Mouse (Mus musculus): ENCODE measurements around the gene Atrn.
"Not testable (repeated sequence)": the region's sequence is repeated elsewhere in the genome, so short reads cannot be mapped to it uniquely, and the experiment has no call there.

The Atrn gene

DNA sequence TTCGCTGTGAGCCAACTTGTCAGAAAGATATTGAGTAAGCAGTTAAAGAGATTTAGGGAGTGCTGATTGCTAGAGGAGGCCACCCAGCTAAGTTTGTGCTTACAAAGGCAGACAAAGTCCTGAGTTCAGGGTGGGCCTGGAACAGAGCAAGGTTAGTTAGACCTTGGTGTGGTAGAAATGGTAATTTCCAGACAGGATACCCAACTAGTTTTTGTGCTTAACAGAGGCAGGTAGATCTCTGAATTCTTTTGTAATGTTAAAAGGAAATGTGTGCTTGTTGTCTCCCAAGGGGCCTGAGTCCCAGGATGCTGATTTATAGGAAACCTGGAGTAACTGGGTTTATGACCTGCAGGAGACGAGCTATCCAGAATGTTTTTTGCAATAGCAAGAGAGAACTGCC, 52.6 kb downstream of the Atrn start:
- no peak for DNase-seq (ENCODE audit: low read depth, low spot score)

- peak; percentile 56 for DNase-seq (ENCODE audit: low read depth, low spot score)
Observed at GRCm38 (mm10) chr2:130961851-130962250, 55.6 kb downstream of the Atrn start.

- DNase-seq (ENCODE audit: low read depth, low spot score) = no peak
Observed at GRCm38 (mm10) chr2:130965042-130965441, 58.7 kb downstream of the Atrn start.

DNA sequence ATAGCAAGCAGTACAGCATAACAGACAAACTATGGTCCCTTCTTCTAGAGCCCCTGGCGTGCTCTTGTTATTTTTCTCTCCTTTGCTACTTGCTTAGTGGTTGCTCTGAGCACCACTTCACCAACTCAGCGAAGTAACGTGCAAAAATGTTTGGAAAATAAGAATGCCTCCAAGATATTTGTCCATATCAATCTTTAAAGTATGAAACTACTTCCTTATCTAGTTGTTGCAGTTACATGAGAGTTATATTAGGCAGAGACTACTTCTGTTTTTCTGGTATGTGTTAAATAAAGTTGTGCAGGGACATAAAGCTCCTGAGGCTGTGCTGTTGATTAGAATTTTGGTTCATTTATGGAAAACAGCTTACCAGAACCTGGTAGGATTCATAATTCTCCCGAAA, 64.7 kb downstream of the Atrn start:
- no peak for DNase-seq (ENCODE audit: low read depth, low spot score)

DNA sequence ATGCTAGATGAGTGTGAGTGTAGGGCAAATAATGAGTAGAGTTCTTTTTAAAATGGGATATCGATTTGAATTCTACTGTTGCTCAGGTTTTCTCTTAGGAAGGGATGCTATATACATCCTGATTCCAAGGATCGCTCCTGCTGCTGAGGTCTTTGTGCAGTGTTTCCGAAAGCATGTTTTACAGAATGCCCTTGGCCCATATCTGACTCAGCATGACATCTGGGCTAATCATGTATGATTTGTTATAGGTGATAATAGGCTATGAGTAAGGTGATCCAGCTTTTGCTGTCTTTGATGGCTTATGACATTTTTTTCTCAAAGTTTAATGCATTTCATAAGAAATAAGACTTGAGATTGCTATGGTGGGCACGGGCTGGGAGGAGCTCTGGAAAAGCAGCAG, 66.1 kb downstream of the Atrn start:
- DNase-seq (ENCODE audit: low read depth, low spot score) = no peak

GRCm38 (mm10) chr2:130974928-130975327, 68.6 kb downstream of the Atrn start:
- no peak for DNase-seq (ENCODE audit: low read depth, low spot score)

- no peak for DNase-seq (ENCODE audit: low read depth, low spot score)
Observed at GRCm38 (mm10) chr2:130977589-130977988, 71.3 kb downstream of the Atrn start.

- DNase-seq (ENCODE audit: low read depth, low spot score) = no peak
Observed at GRCm38 (mm10) chr2:130978058-130978847, 72.0 kb downstream of the Atrn start.

DNA sequence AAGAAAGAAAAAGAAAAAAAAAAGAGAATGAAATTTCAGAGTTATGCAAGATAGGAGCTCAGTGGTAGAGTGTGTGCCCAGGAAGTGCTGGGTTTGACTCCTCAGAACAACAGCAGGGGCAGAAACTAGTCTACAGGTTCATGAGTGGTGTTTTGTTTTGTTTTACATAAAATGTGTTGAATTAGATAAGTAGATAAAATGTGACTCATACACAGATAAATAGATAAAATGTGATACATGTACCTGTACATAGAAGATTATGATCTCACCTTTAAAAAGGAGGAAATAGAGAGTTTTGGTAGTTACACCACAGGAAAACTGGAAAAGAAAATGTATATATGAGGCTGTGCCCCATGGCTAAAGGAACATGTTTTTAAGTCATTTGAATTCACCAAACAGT, 72.8 kb downstream of the Atrn start:
- DNase-seq (ENCODE audit: low read depth, low spot score) = no peak

- no peak for DNase-seq (ENCODE audit: low read depth, low spot score)
Observed at GRCm38 (mm10) chr2:130992818-130993217, 86.5 kb downstream of the Atrn start.

DNA sequence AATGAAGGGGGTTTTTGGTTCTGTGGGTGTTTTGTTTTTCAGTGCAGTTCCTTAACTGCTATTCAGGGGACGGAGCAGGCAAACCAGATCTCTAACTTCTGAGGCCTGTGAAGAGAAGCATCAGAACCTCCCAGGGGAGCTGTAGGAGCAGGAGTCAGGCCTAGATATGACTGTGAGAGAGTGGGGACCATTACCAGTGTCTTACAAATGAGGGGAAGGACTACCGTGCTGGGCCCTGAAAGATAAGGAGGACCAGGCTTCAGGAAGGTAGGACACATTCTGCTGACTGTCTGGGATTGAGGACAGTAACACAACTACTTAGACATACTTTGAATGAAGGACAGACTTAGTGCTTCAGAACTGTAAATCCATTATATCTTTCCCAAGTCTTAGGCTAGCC, 102.8 kb downstream of the Atrn start:
- DNase-seq (ENCODE audit: low read depth, low spot score) = no peak

- no peak for DNase-seq (ENCODE audit: low read depth, low spot score)
Observed at GRCm38 (mm10) chr2:131010566-131010965, 104.3 kb downstream of the Atrn start.

DNA sequence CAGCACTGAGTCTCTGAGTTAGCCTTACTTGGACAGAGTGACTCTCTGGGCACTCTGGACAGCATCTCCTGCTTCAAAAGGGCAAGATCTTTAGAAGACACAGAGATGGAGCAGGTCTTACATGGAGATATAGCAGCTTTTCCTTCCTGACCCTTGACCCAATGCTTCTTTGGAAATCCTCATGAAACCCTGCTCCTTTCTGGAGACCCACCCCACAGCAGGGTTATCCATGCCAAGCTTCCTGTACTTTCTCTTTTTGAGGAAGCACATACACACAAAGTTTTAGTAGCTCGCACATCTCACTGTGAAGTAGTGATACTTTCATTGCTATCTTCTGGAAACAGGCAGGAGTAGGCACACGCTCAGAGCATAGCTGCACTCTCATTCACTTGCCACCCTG, 118.9 kb downstream of the Atrn start:
- no peak for DNase-seq (ENCODE audit: low read depth, low spot score)

DNA sequence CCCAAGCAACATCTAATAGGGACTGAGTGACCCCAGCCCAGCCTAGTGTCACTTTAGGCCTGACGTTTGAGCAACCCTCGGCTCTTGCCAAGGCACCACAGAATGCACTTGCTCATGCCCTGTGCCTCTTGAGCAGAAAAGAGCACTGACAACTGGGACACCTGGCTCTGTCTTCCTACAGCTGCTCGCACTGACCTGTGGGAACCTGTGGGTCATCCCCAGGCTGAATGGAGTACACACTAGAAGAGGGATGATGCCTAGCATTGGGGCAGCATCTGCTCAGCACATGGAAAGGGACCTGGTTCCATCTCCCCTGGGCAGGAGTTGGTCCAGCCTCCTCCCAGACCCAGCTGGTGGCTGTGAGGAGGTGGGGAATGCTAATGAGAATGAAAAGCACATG, 120.6 kb downstream of the Atrn start:
- no peak for DNase-seq (ENCODE audit: low read depth, low spot score)

GRCm38 (mm10) chr2:131029065-131029935, 123.0 kb downstream of the Atrn start:
- DNase-seq (ENCODE audit: low read depth, low spot score) = no peak

DNA sequence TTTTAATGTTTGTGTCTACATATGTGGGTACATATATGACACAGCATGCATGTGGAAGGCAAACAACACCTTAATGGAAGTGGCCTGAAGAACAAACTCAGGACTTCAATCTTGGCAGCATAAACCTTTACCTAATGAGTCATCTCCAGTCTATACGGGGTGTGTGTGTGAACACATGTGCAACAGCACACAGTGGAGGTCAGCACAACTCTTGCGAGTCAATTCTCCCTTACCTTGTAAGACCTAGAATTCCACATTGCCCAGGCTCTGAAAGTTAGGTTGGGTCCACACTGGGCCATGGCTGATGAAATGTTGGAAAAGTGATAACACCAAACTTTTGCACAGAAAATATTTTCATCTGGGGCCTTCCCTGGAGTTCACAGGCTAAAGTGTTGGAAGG, 124.3 kb downstream of the Atrn start:
- DNase-seq (ENCODE audit: low read depth, low spot score) = no peak

- no peak for DNase-seq (ENCODE audit: low read depth, low spot score)
Observed at GRCm38 (mm10) chr2:131030998-131031397, 124.7 kb downstream of the Atrn start.

GRCm38 (mm10) chr2:131031406-131031805, 125.1 kb downstream of the Atrn start:
- not testable (repeated sequence) for DNase-seq (ENCODE audit: low read depth, low spot score)

- DNase-seq (ENCODE audit: low read depth, low spot score) = no peak
Observed at GRCm38 (mm10) chr2:131036343-131036742, 130.0 kb downstream of the Atrn start.

DNA sequence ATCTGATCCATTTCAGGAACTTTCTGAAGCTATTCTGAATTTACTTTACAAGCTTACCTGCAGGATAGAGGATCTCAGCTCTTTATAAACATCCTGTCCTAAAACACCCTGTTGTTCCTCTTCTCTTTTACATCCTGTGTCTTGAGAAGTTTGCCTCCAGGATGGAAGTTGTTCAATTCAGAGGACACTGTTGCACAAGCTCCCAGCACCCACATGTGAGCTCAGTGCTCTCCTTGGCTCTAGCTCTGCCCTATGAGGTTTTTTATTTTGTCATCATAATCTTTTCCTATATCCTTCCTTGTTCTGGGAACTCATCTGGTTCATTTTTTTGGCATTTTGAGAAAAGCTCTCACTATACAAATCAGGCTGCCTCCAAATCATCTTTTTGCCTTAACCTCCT, 130.5 kb downstream of the Atrn start:
- no peak for DNase-seq (ENCODE audit: low read depth, low spot score)

- DNase-seq (ENCODE audit: low read depth, low spot score) = no peak
Observed at GRCm38 (mm10) chr2:131037226-131037990, 131.1 kb downstream of the Atrn start.

- DNase-seq (ENCODE audit: low read depth, low spot score) = no peak
Observed at GRCm38 (mm10) chr2:131038197-131038596, 131.9 kb downstream of the Atrn start.
